Mouse (Mus musculus) ES-E14 (cell line): ENCODE measurements around the gene 4930432M17Rik.

Source experiments
- HCFC1 ChIP-seq: IDR thresholded peaks from 2 replicates; pipeline ENCODE4 v1.6.1; 2012; ENCODE audit warnings: low read length, inconsistent platforms, borderline replicate concordance; ENCODE audit not compliant: insufficient read depth
- MAFK ChIP-seq: IDR thresholded peaks from 2 replicates; pipeline ENCODE4 v1.6.1; 2014; ENCODE audit warnings: mild to moderate bottlenecking, low read depth, low read length, inconsistent platforms; ENCODE audit not compliant: insufficient read depth
- ZC3H11A ChIP-seq: IDR thresholded peaks from 2 replicates; pipeline ENCODE4 v1.6.1; 2012; ENCODE audit warnings: low read depth, mild to moderate bottlenecking, inconsistent platforms, low read length, borderline replicate concordance

DNA sequence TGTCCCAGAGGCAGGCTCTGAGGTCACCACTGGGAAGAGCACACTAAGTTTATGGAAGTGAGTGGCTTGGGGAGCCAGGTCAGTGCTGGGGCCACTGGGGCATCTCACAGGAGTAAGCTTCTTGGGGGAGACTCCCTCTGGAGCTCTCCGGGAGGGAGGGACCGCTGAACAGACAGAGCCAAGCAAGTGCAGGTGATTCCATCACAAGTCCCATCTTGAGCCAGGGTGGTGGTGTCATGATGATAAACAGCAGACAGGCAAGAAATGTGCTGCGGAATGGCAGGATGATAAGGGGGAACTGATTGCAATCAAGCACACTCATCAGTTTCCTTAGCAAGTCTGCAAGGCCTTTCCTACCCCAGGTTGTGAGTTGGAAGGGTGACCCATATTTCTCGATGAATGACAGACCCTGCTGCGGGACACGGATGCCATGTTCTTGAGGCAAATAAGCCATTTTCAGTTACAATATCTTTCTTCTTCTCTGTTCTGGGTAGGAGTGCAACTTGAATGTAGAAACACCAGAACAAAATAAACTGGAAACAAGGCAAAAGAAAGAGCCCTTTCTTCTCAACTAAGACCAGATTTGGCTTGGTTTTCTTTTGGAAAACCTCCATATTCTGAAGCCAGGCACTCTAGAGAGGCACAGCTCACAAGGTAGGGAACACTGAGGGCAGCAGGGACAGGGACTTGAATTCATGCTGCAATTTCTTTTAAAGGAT, 45.3 kb downstream of the 4930432M17Rik start:
- TF ChIP-seq MAFK (no peak), HCFC1 (no peak), ZC3H11A (no peak)
